Mouse (Mus musculus) hindbrain, embryonic 14.5 days (tissue): ENCODE data around the gene Fry. TPM values are rescaled to one million over a fixed set of nuclear protein-coding genes. Genes with fewer than 3 reads are reported as not detected.

Experiments used
- ATAC-seq: fragments of 200-750 bp; cut with Nextera tagmentation; 2 replicates; pipeline ENCODE4 v1.8.0; 2017; ENCODE audit warnings: moderate number of reproducible peaks, mild to moderate bottlenecking, moderate TSS enrichment, moderate library complexity; ENCODE audit not compliant: low FRiP score
- DNase-seq: peaks from one replicate; pipeline ENCODE4 v3.0.0-alpha.2; 2015; ENCODE audit warnings: low spot score
- H3K27ac ChIP-seq: fragments of 300-500 bp; sonication (generic); 2 replicates; pipeline ENCODE4 v1.5.1; 2014; ENCODE audit warnings: mild to moderate bottlenecking, moderate library complexity
- H3K27me3 ChIP-seq: fragments of 300-500 bp; sonication (generic); 2 replicates; pipeline ENCODE4 v1.6.1; 2014; ENCODE audit warnings: mild to moderate bottlenecking, low read length, mixed read lengths; ENCODE audit not compliant: control insufficient read depth, insufficient read depth
- H3K36me3 ChIP-seq: fragments of 300-500 bp; sonication (generic); replicated peaks from 2 replicates; pipeline ENCODE4 v1.6.1; 2014; ENCODE audit not compliant: control insufficient read depth, insufficient read depth
- H3K4me1 ChIP-seq: fragments of 300-500 bp; sonication (generic); replicated peaks from 2 replicates; pipeline ENCODE4 v1.6.1; 2014; ENCODE audit warnings: antibody characterized with exemption, low read length, mixed read lengths; ENCODE audit not compliant: control insufficient read depth, insufficient read depth
- H3K4me2 ChIP-seq: fragments of 300-500 bp; sonication (generic); replicated peaks from 2 replicates; pipeline ENCODE4 v1.6.1; 2014; ENCODE audit warnings: mild to moderate bottlenecking, moderate library complexity
- H3K4me3 ChIP-seq: fragments of 300-500 bp; sonication (generic); replicated peaks from 2 replicates; pipeline ENCODE4 v1.5.1; 2014; ENCODE audit warnings: mild to moderate bottlenecking, low read length
- H3K9ac ChIP-seq: fragments of 300-500 bp; sonication (generic); 2 replicates; pipeline ENCODE4 v1.6.1; 2014
- H3K9me3 ChIP-seq: fragments of 300-500 bp; sonication (generic); 2 replicates; pipeline ENCODE4 v1.6.1; 2016; ENCODE audit warnings: low read length; ENCODE audit not compliant: control insufficient read depth
- WGBS: fragments of 180-500 bp; shearing (Covaris S2); extraction: QIAGEN DNeasy Blood & Tissue Kit; methylation state at CpG from one replicate; pipeline ENCODE4 v1.1.7; 2014; 5-methylcytosine and 5-hydroxymethylcytosine counted together
- polyA plus RNA-seq: library from polyadenylated mRNA; unstranded; fragments of >200 nt; fragmentation: Nextera tagmentation; extraction: Ambion mirVana; gene quantifications from 2 replicates; pipeline ENCODE4 v1.2.1, GENCODE M21; 2014

The Fry gene
- polyA plus RNA-seq, 1 experiment from 2014 or later = 66.7 TPM

DNA sequence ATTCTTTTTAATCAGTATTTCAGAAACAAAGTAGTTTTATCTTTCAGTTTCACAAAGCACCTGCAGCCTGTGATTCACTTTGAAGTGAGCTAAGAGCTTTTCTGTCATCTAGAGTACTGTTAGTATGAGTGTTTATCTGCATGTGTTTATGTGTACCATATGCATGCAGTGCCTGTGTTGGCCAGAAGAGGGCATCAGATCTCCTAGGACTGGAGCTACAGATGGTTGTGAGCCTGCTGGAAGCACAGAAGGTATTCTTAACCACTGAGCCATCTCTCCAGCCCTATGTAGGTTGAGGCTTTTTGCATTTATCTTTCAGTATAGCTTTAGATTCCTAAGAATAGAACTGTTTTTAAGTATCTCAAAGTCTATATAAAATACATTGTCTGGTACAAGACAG, 56.5 kb downstream of the Fry start:
- H3K9ac ChIP-seq = no peak overlapping the region
- ATAC-seq (no peak), DNase-seq (no peak)
- H3K36me3 ChIP-seq = no peaks in the 10 kb centered on the region
- H3K4me3 ChIP-seq = no peak overlapping the region
- no peak overlapping the region for H3K27ac ChIP-seq
- no peaks in the 10 kb centered on the region for H3K27me3 ChIP-seq
- no peaks in the 10 kb centered on the region for H3K4me1 ChIP-seq
- H3K4me2 ChIP-seq = no peak overlapping the region
- no peaks in the 10 kb centered on the region for H3K9me3 ChIP-seq

DNA sequence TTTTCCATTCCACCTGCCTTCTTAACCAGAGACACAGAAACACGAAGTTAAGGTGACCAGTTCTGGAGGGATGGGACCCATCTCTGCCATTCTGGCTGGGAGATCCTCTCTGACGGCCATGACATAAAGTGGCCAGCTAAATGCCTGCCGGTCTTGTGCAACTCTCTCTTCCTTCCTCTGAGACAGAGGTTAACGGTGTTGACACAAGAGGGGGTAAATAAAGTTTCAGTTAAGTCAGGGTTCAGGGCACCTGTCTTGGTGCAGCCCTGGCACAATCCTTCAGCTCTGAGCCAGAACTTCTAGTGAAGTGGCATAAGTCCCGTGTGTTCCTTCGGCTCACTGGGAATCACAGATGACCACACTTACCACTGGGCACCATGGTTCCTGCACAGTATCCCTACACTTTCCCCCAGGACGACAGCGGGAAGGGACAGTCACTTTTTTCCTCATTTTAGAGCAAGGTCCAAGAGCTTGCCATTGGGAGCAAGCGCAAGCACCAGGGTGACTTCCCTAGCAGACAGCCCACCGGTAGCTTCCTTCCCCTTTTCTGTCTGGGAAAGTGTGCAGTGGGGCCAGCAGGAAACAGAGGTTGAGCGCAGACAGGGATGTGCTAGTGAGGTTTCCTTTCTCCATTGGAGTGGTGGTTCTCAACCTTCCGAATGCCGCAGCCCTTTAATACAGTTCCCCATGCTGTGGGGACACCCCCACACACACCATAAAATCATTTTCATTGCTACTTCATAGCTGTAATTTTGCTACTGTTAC, 58.0 kb downstream of the Fry start:
- Histone ChIP-seq H3K36me3 (no peaks in the 10 kb centered on the region), H3K4me2 (no peak overlapping the region), H3K27me3 (no peaks in the 10 kb centered on the region), H3K4me3 (no peak overlapping the region), H3K9me3 (no peaks in the 10 kb centered on the region), H3K27ac (no peak overlapping the region), H3K9ac (no peak overlapping the region), H3K4me1 (no peaks in the 10 kb centered on the region)
- DNase-seq (no peak), ATAC-seq (no peak)
- WGBS = 88% methylated on average over 13 of the region's 13 CpGs

DNA sequence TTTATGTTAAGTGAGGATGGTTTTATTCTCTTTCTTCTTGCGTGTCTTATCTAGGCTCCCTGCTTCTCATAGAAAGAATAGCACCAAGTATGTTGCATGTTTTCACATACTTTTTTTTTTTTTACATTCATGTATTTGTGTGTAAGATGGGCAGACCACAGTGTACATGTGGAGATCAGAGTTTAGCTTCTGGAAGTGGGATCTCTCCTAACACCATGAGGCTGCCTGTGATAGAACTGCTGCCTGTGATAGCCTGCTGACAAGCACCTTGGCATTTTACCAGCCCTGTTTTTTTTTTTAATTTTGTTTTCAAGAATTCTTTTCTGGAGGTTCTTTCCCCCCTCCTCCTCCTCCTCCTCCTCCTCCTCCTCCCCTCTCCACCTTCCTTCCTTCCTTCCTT, 59.3 kb downstream of the Fry start:
- Histone ChIP-seq H3K4me3 (no peak overlapping the region), H3K36me3 (no peaks in the 10 kb centered on the region), H3K9ac (no peak overlapping the region), H3K9me3 (no peaks in the 10 kb centered on the region), H3K4me1 (no peaks in the 10 kb centered on the region), H3K27ac (no peak overlapping the region), H3K4me2 (no peak overlapping the region), H3K27me3 (no peaks in the 10 kb centered on the region)
- DNase-seq (no peak), ATAC-seq (no peak)
- 91% methylated on average over 1 of the region's 1 CpGs for WGBS

DNA sequence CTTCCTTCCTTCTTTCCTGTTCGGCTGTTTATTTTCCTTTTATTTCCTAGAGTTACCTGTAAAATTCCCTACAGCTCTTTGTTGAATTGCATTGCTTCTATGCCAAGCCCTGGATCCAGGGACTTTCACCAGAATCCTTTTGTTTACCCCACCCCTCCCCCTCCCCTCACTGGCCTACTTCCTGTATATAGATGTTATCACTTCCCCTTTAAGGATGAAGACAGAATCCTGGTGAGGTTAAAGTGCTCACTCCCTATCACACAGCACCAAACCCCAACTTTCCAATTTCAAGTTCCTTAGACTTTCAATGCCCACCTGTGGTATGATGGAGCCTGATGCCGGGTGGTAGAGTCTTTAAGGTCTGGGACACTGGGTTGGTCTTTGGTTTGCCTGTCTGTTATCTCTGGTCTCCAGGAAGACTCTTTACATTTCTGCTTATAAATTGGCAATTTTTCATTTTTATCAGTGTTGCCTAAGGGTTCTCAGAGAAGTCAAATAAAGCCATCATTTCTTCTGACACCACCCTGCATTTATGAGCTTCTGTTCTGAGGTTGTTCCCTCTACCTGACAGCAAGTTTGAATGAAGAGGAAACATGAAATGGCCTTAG, 59.9 kb downstream of the Fry start:
- Histone ChIP-seq H3K27me3 (no peaks in the 10 kb centered on the region), H3K9me3 (0 out of 2 replicates have a peak, but pooled peaks cover 1% of the 10 kb centered on the region), H3K27ac (no peak overlapping the region), H3K4me1 (no peaks in the 10 kb centered on the region), H3K36me3 (no peaks in the 10 kb centered on the region), H3K4me2 (no peak overlapping the region), H3K4me3 (no peak overlapping the region), H3K9ac (no peak overlapping the region)
- WGBS = 88% methylated on average over 1 of the region's 2 CpGs
- no peak for DNase-seq
- no peak for ATAC-seq

DNA sequence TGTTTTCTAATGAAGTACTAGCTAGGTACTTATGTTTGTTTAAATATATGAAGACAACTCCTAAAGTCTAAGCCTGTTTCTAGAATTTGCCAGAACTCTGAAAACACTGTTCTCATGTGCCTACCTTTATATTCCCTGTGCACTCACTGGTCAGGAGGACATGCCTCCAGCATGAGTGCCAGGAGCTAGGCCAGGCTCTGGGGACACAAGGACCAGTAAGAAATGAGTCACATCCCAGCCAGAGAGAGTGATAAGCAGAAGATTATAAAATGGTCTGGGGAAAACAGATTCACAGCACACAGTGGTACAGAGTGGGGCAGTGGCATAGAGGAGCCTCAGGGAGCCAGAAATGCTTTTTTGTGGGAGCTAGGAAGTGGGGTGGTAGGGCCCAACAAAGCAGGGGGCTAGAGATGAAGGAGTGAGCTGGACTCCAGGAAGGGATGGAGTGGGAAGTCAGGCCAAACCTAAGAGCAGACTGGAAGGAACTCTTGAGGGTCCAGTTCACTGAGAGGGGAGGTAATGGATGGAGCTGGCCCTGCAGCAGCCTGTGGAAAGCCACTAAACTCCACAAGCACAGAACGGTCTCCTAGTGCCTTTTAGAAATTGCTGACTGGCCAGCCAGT, 62.7 kb downstream of the Fry start:
- H3K27me3 ChIP-seq = no peaks in the 10 kb centered on the region
- H3K36me3 ChIP-seq = no peaks in the 10 kb centered on the region
- DNase-seq (no peak), ATAC-seq (no peak)
- no peak overlapping the region for H3K27ac ChIP-seq
- H3K9ac ChIP-seq = no peak overlapping the region
- H3K4me1 ChIP-seq = no peaks in the 10 kb centered on the region
- H3K4me3 ChIP-seq = no peak overlapping the region
- no peak overlapping the region for H3K4me2 ChIP-seq
- H3K9me3 ChIP-seq = 0 out of 2 replicates have a peak, but pooled peaks cover 3% of the 10 kb centered on the region
- WGBS = 67% methylated on average over 1 of the region's 1 CpGs

DNA sequence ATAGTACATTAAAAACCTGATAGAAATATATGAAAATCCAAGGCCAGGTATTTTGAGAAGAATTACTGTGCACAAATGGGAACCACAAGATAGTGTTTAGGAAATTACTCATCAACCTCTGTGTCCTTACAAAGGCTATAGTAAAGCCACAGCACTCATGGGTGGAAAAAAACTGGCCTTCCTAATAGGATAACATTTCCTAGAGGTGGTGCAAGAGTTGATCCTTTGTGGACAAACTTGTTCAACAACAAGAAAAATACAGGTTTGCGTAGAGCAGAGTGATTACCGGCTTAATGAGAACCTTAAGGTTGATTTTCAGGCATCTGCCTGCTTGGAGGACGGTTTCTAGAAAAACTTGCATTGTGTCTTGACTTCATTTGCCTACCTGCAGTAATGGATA, 66.5 kb downstream of the Fry start:
- Histone ChIP-seq H3K9ac (no peak overlapping the region), H3K27ac (no peak overlapping the region), H3K4me3 (no peak overlapping the region), H3K9me3 (0 out of 2 replicates have a peak, but pooled peaks cover 3% of the 10 kb centered on the region), H3K36me3 (no peaks in the 10 kb centered on the region), H3K27me3 (no peaks in the 10 kb centered on the region), H3K4me1 (no peaks in the 10 kb centered on the region), H3K4me2 (no peak overlapping the region)
- DNase-seq (no peak), ATAC-seq (no peak)
- 96% methylated on average over 3 of the region's 3 CpGs for WGBS

DNA sequence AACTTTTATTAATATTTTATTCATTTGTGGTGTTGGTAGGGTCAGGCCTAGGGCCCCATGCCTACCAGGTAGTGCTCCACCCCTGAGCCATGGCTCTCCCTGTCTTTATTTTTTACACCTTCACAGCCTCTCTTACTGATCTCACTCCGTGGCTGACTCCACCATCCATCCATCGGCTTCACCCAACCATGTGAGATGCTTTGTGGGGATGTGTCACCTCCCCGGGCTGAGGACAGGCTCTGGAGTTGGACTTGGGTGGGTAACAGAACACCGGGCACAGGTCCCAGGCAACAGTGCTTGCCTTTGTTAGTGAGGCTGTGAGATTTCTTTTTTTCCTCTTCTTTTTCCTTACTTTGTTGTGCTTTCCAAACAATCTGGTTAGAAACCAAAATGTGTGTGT, 67.7 kb downstream of the Fry start:
- no peak overlapping the region for H3K27ac ChIP-seq
- H3K4me1 ChIP-seq = no peaks in the 10 kb centered on the region
- H3K27me3 ChIP-seq = no peaks in the 10 kb centered on the region
- H3K9me3 ChIP-seq = peaks cover 11% of the 10 kb centered on the region
- H3K4me2 ChIP-seq = no peak overlapping the region
- 87% methylated on average over 4 of the region's 4 CpGs for WGBS
- no peaks in the 10 kb centered on the region for H3K36me3 ChIP-seq
- ATAC-seq (no peak), DNase-seq (no peak)
- no peak overlapping the region for H3K9ac ChIP-seq
- H3K4me3 ChIP-seq = no peak overlapping the region

DNA sequence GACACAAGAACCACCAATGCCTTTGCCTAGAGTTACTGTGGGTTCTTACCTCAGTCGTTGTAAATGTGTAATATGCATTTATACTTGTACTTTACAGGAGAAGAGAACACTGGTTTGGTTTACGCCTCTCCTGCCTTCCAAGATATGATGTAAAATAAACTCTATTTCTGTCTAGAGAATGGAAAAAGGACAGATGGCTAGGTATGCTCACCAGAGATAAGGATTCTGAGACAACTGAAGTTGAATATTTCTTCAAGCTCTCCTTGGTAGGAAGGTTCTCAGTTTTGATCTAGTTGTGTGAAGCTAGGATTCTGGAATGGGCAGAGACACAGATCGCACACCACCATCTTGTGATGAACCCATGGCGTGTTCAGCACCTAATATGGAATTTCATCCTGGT, 68.2 kb downstream of the Fry start:
- 91% methylated on average over 4 of the region's 4 CpGs for WGBS
- no peak overlapping the region for H3K27ac ChIP-seq
- H3K27me3 ChIP-seq = no peaks in the 10 kb centered on the region
- ATAC-seq (no peak), DNase-seq (no peak)
- H3K36me3 ChIP-seq = no peaks in the 10 kb centered on the region
- no peak overlapping the region for H3K4me2 ChIP-seq
- peaks cover 11% of the 10 kb centered on the region for H3K9me3 ChIP-seq
- H3K4me3 ChIP-seq = no peak overlapping the region
- no peak overlapping the region for H3K9ac ChIP-seq
- no peaks in the 10 kb centered on the region for H3K4me1 ChIP-seq

DNA sequence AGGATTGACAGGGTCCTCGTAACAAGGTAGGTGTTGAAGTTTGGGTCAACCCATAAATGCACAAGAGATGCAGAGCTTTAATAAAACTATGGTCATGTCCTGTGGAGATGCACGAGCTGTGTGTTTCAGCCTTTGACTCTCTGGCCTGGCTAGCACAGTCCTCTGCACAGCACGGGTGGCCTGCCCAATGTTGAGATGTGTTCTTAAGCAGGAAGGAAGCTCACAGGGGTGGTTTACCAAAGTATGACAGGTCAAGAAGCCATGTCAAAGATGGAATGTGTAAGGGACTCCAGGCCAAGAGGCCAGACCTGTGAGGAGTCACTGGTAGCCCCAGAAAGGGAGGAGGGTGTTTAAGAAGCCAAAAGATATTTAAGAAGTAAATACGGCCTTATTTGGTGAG, 69.6 kb downstream of the Fry start:
- H3K4me3 ChIP-seq = no peak overlapping the region
- no peak for DNase-seq
- peaks cover 11% of the 10 kb centered on the region for H3K9me3 ChIP-seq
- H3K9ac ChIP-seq = no peak overlapping the region
- H3K4me1 ChIP-seq = no peaks in the 10 kb centered on the region
- H3K36me3 ChIP-seq = no peaks in the 10 kb centered on the region
- no peak overlapping the region for H3K27ac ChIP-seq
- ATAC-seq = no peak
- no peak overlapping the region for H3K4me2 ChIP-seq
- H3K27me3 ChIP-seq = no peaks in the 10 kb centered on the region
- WGBS = 84% methylated on average over 4 of the region's 4 CpGs
